Mouse (Mus musculus) limb, embryonic 11.5 days (tissue): ENCODE data around the gene Suv39h2. TPM values are rescaled to one million over a fixed set of nuclear protein-coding genes. Genes with fewer than 3 reads are reported as not detected.

Experiments
- ATAC-seq: fragments of 200-750 bp; cut with Nextera tagmentation; 2 replicates; pipeline ENCODE4 v1.8.0; 2017; ENCODE audit warnings: low read depth; ENCODE audit not compliant: insufficient number of reproducible peaks, low FRiP score, low TSS enrichment
- DNase-seq: peaks from one replicate; pipeline ENCODE4 v3.0.0-alpha.2; 2015; ENCODE audit warnings: low spot score
- H3K27ac ChIP-seq: fragments of 300-500 bp; sonication (generic); replicated peaks from 2 replicates; pipeline ENCODE4 v1.5.1; 2014; ENCODE audit warnings: low read depth, mild to moderate bottlenecking, low read length
- H3K27me3 ChIP-seq: fragments of 300-500 bp; sonication (generic); 2 replicates; pipeline ENCODE4 v1.6.1; 2014; ENCODE audit warnings: mild to moderate bottlenecking, low read length, mixed read lengths; ENCODE audit not compliant: control insufficient read depth, insufficient read depth
- H3K36me3 ChIP-seq: fragments of 300-500 bp; sonication (generic); 2 replicates; pipeline ENCODE4 v1.6.1; 2014; ENCODE audit warnings: mild to moderate bottlenecking, low read length, moderate library complexity, mixed read lengths; ENCODE audit not compliant: control insufficient read depth, insufficient read depth
- H3K4me1 ChIP-seq: fragments of 300-500 bp; sonication (generic); 2 replicates; pipeline ENCODE4 v1.6.1; 2014; ENCODE audit warnings: low read length, mixed read lengths; ENCODE audit not compliant: control insufficient read depth, insufficient read depth
- H3K4me2 ChIP-seq: fragments of 300-500 bp; sonication (generic); 2 replicates; pipeline ENCODE4 v1.6.1; 2014; ENCODE audit warnings: low read depth, mild to moderate bottlenecking, moderate library complexity; ENCODE audit not compliant: severe bottlenecking
- H3K4me3 ChIP-seq: fragments of 300-500 bp; sonication (generic); 2 replicates; pipeline ENCODE4 v1.5.1; 2014; ENCODE audit warnings: low read depth, low read length
- H3K9ac ChIP-seq: fragments of 300-500 bp; sonication (generic); 2 replicates; pipeline ENCODE4 v1.6.1; 2014; ENCODE audit warnings: mild to moderate bottlenecking, low read length
- H3K9me3 ChIP-seq: fragments of 300-500 bp; sonication (generic); 2 replicates; pipeline ENCODE4 v1.6.1; 2016; ENCODE audit warnings: low read length; ENCODE audit not compliant: control insufficient read depth
- WGBS: fragments of 180-500 bp; shearing (Covaris S2); extraction: QIAGEN DNeasy Blood & Tissue Kit; methylation state at CpG from one replicate; pipeline ENCODE4 v1.1.7; 2014; 5-methylcytosine and 5-hydroxymethylcytosine counted together
- polyA plus RNA-seq: library from polyadenylated mRNA; unstranded; fragments of >200 nt; fragmentation: Nextera tagmentation; extraction: Ambion mirVana; gene quantifications from 2 replicates; pipeline ENCODE4 v1.2.1, GENCODE M21; 2014

Gene Suv39h2
- polyA plus RNA-seq, result 46.4 and 49.2 TPM in 2 replicates

- WGBS, result under 1% methylated on average over 40 of the region's 42 CpGs
- Histone ChIP-seq H3K27me3 (no peaks in the 10 kb centered on the region), H3K36me3 (no peaks in the 10 kb centered on the region; the same call in 1 of the 2 replicates), H3K4me3 (peak within 1 kb of the TSS; percentile 83), H3K4me1 (peaks cover 9% of the 10 kb centered on the region; the same call in 1 of the 2 replicates), H3K4me2 (peak within 1 kb of the TSS; percentile 68), H3K9me3 (peaks cover 3% of the 10 kb centered on the region; the same call in 1 of the 2 replicates), H3K9ac (peak within 1 kb of the TSS; percentile 89), H3K27ac (peak within 1 kb of the TSS; percentile 90)
- DNase-seq (peak; percentile 99), ATAC-seq (peak; percentile 96)
Measured at GRCm38 (mm10) chr2:3474861-3475283, at the start of gene Suv39h2. Gene Suv39h2, minus strand, starts transcription at chr2:3475031.

- H3K36me3 ChIP-seq, result no peaks in the 10 kb centered on the region
- H3K27ac ChIP-seq, result no peak overlapping the region
- H3K4me3 ChIP-seq, result no peak overlapping the region
- no peaks in the 10 kb centered on the region for H3K9me3 ChIP-seq
- no peaks in the 10 kb centered on the region for H3K4me1 ChIP-seq
- 84% methylated on average over 4 of the region's 4 CpGs for WGBS
- H3K27me3 ChIP-seq, result no peaks in the 10 kb centered on the region
- no peak for DNase-seq
- H3K9ac ChIP-seq, result no peak overlapping the region
- no peak for ATAC-seq
- no peak overlapping the region for H3K4me2 ChIP-seq
Measured at GRCm38 (mm10) chr2:3522558-3522957, 47.7 kb upstream of the Suv39h2 start.

DNA sequence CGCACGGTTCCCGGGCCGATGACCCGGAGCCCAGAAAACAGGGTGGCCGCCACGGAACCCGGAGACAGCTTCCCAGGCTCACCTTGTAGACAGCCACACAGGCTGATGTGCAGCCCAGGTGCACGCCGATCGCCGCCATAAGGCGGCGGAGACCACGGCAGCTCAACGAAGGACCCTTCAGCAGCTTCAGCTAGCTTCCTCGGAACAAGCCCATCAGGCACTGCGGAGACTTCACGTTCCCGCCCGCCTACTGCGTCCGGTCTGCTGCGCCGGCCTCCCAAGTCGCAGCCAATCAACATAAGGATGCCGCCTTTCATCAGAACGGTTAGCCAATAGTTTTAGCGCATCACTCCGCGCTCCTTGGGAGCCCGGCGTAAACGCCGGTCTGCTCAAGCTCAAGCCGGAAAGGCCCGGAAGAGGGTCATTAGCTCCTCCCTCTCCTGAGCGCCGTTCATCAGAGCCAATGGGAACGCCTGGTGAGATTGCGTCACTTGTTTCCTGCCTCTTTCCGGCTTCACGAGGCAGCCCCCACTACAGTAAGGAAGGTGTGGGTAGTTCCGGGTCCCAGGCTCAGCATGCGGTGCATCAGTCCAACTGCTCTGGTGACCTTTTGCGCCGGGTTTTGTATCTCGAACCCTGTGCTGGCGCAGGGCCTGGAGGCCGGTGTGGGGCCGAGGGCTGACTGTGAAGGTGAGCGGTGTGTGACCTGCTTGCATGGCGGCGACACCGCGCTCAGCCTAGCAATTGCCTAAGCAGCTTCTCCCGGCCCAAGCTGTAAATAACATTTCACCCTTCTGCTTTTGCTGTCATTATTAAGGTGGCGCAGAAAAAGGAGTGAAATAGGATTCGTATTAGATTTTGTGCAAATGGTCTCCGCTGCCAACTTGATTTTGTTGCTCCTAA lies 38.0 kb upstream of the Suv39h2 start, which contains the start of the genes Gm45902, Hspa14 and Cdnf:
Gene Gm45902 (minus strand): TSS at position 239 of the 903 bp plus-strand sequence.
Gene Hspa14 (minus strand): TSS at position 263 of the 903 bp plus-strand sequence.
Gene Cdnf (plus strand): TSS at position 479 of the 903 bp plus-strand sequence.
- Histone ChIP-seq H3K4me3 (peak within 1 kb of the TSS; percentile 91), H3K9ac (peak within 1 kb of the TSS; percentile 89)

DNA sequence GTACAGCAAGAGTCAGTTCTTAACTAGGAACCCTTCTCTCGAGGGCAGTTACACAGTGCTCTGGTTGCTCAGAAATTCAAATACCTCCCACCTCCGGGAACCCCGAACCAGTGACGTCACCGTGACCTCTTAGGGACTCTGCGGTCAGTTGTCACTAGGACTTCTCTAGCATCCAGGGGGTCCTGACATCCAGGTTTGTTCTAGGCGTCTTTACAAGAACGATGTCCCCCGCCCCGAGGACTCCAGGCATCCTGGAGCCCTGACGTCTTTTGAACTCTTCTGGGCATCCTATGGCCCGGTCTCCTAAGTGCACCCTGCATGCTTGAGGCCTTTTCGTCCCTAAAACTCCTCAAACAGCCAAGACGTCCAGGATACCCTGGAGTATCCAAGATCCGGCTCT lies 37.2 kb upstream of the Suv39h2 start:
- no peak for ATAC-seq
- peak overlapping the region; percentile 69 for H3K4me2 ChIP-seq
- H3K27ac ChIP-seq, result no peak overlapping the region
- no peaks in the 10 kb centered on the region for H3K27me3 ChIP-seq
- DNase-seq, result peak; percentile 68
- peak overlapping the region; percentile 91 for H3K4me3 ChIP-seq
- H3K36me3 ChIP-seq, result peaks cover 12% of the 10 kb centered on the region
- peak overlapping the region; percentile 89 for H3K9ac ChIP-seq
- H3K4me1 ChIP-seq, result 0 out of 2 replicates have a peak, but pooled peaks cover 6% of the 10 kb centered on the region
- under 1% methylated on average over 15 of the region's 15 CpGs for WGBS
- H3K9me3 ChIP-seq, result no peaks in the 10 kb centered on the region

More for the DNA sequence above, 38.0 kb upstream of the Suv39h2 start, which contains the start of the genes Gm45902, Hspa14 and Cdnf:
- H3K27ac ChIP-seq, result 0 out of 2 replicates have a peak within 1 kb of the TSS, but pooled peaks have one; percentile 56
- WGBS, result under 1% methylated on average over 60 of the region's 60 CpGs
- ATAC-seq (peak; percentile 100), DNase-seq (peak; percentile 94)
- no peaks in the 10 kb centered on the region for H3K9me3 ChIP-seq
- H3K27me3 ChIP-seq, result no peaks in the 10 kb centered on the region
- peaks cover 9% of the 10 kb centered on the region for H3K36me3 ChIP-seq
- H3K4me1 ChIP-seq, result 0 out of 2 replicates have a peak, but pooled peaks cover 6% of the 10 kb centered on the region
- H3K4me2 ChIP-seq, result peak within 1 kb of the TSS; percentile 69

GRCm38 (mm10) chr2:3500886-3501285 lies 26.1 kb upstream of the Suv39h2 start:
- no peaks in the 10 kb centered on the region for H3K9me3 ChIP-seq
- H3K4me3 ChIP-seq, result no peak overlapping the region
- H3K36me3 ChIP-seq, result peaks cover 15% of the 10 kb centered on the region
- H3K27ac ChIP-seq, result no peak overlapping the region
- H3K4me2 ChIP-seq, result no peak overlapping the region
- H3K9ac ChIP-seq, result no peak overlapping the region
- no peaks in the 10 kb centered on the region for H3K4me1 ChIP-seq
- no peaks in the 10 kb centered on the region for H3K27me3 ChIP-seq
- DNase-seq (no peak), ATAC-seq (no peak)
- WGBS, result 96% methylated on average over 5 of the region's 5 CpGs

- Histone ChIP-seq H3K4me1 (no peaks in the 10 kb centered on the region), H3K36me3 (peaks cover 12% of the 10 kb centered on the region), H3K9ac (no peak overlapping the region), H3K27ac (no peak overlapping the region), H3K4me2 (no peak overlapping the region), H3K9me3 (no peaks in the 10 kb centered on the region), H3K4me3 (no peak overlapping the region), H3K27me3 (no peaks in the 10 kb centered on the region)
- WGBS, result 95% methylated on average over 6 of the region's 6 CpGs
- DNase-seq (no peak), ATAC-seq (no peak)
Measured at GRCm38 (mm10) chr2:3499543-3499942, 24.7 kb upstream of the Suv39h2 start.

- no peaks in the 10 kb centered on the region for H3K27me3 ChIP-seq
- H3K4me1 ChIP-seq, result no peaks in the 10 kb centered on the region
- no peak overlapping the region for H3K9ac ChIP-seq
- H3K36me3 ChIP-seq, result peaks cover 21% of the 10 kb centered on the region
- no peak overlapping the region for H3K4me2 ChIP-seq
- no peaks in the 10 kb centered on the region for H3K9me3 ChIP-seq
- H3K4me3 ChIP-seq, result no peak overlapping the region
- DNase-seq (no peak), ATAC-seq (no peak)
- H3K27ac ChIP-seq, result no peak overlapping the region
- WGBS, result 87% methylated on average over 3 of the region's 3 CpGs
Measured at GRCm38 (mm10) chr2:3493833-3494409, 19.1 kb upstream of the Suv39h2 start.

GRCm38 (mm10) chr2:3489816-3490215 lies 15.0 kb upstream of the Suv39h2 start:
- H3K4me2 ChIP-seq, result no peak overlapping the region
- H3K27me3 ChIP-seq, result no peaks in the 10 kb centered on the region
- no peaks in the 10 kb centered on the region for H3K4me1 ChIP-seq
- WGBS, result 89% methylated on average over 3 of the region's 3 CpGs
- no peaks in the 10 kb centered on the region for H3K9me3 ChIP-seq
- no peak for DNase-seq
- no peak overlapping the region for H3K27ac ChIP-seq
- no peak overlapping the region for H3K4me3 ChIP-seq
- H3K36me3 ChIP-seq, result peaks cover 13% of the 10 kb centered on the region
- H3K9ac ChIP-seq, result no peak overlapping the region
- no peak for ATAC-seq
